Mouse (Mus musculus): ENCODE measurements at regions not wholly inside any gene's neighbourhood (a gene's known extent, or its start where the extent isn't known, plus 50 kb on each side); places are given as distances from the start of the nearest gene placed in this dataset.

- no peak overlapping the region for H3K4me3 ChIP-seq (ENCODE audit: insufficient read depth, low read length)
Observed at GRCm38 (mm10) chr10:17024294-17024665, 698.7 kb upstream of the Cited2 start.

GRCm38 (mm10) chr10:17034892-17035775 lies 687.9 kb upstream of the Cited2 start:
- TF ChIP-seq CTCF (IDR thresholded peaks at IDR 0.05; ENCODE audit: borderline replicate concordance, insufficient read depth, low read length): no peak
- TF ChIP-seq POLR2A (IDR thresholded peaks at IDR 0.05; ENCODE audit: low read depth, low read length): no peak
- no peak overlapping the region for H3K4me3 ChIP-seq (ENCODE audit: insufficient read depth, low read length)
- peaks cover 8% of the 10 kb centered on the region for H3K4me1 ChIP-seq (ENCODE audit: control insufficient read depth, insufficient read depth, low read length)
- H3K27ac ChIP-seq (ENCODE audit: insufficient read depth, low read length): peak overlapping the region; percentile 73

More at GRCm38 (mm10) chr10:17024294-17024665, 698.7 kb upstream of the Cited2 start:
- TF ChIP-seq POLR2A (IDR thresholded peaks at IDR 0.05; ENCODE audit: low read depth, low read length) (no peak), CTCF (IDR thresholded peaks at IDR 0.05; ENCODE audit: borderline replicate concordance, insufficient read depth, low read length) (no peak)
- Histone ChIP-seq H3K4me1 (ENCODE audit: control insufficient read depth, insufficient read depth, low read length) (no peaks in the 10 kb centered on the region), H3K27ac (ENCODE audit: insufficient read depth, low read length) (no peak overlapping the region)

- Histone ChIP-seq H3K4me3 (ENCODE audit: insufficient read depth, low read length) (no peak overlapping the region), H3K27ac (ENCODE audit: insufficient read depth, low read length) (peak overlapping the region; percentile 30; the same call in 1 of the 2 replicates), H3K4me1 (ENCODE audit: control insufficient read depth, insufficient read depth, low read length) (peaks cover 10% of the 10 kb centered on the region)
- TF ChIP-seq CTCF (IDR thresholded peaks at IDR 0.05; ENCODE audit: borderline replicate concordance, insufficient read depth, low read length) (no peak), POLR2A (IDR thresholded peaks at IDR 0.05; ENCODE audit: low read depth, low read length) (no peak)
Observed at GRCm38 (mm10) chr10:17038259-17039043, 684.6 kb upstream of the Cited2 start.

GRCm38 (mm10) chr10:17042090-17042489 lies 680.9 kb upstream of the Cited2 start:
- Histone ChIP-seq H3K4me1 (ENCODE audit: control insufficient read depth, insufficient read depth, low read length) (peaks cover 7% of the 10 kb centered on the region), H3K4me3 (ENCODE audit: insufficient read depth, low read length) (no peak overlapping the region), H3K27ac (ENCODE audit: insufficient read depth, low read length) (no peak overlapping the region)
- TF ChIP-seq CTCF (IDR thresholded peaks at IDR 0.05; ENCODE audit: borderline replicate concordance, insufficient read depth, low read length) (no peak), POLR2A (IDR thresholded peaks at IDR 0.05; ENCODE audit: low read depth, low read length) (no peak)

GRCm38 (mm10) chr10:17042973-17043372 lies 680.0 kb upstream of the Cited2 start:
- peaks cover 7% of the 10 kb centered on the region for H3K4me1 ChIP-seq (ENCODE audit: control insufficient read depth, insufficient read depth, low read length)
- peak overlapping the region; percentile 49 for H3K27ac ChIP-seq (ENCODE audit: insufficient read depth, low read length)
- no peak overlapping the region for H3K4me3 ChIP-seq (ENCODE audit: insufficient read depth, low read length)
- no peak for TF ChIP-seq CTCF (IDR thresholded peaks at IDR 0.05; ENCODE audit: borderline replicate concordance, insufficient read depth, low read length)
- no peak for TF ChIP-seq POLR2A (IDR thresholded peaks at IDR 0.05; ENCODE audit: low read depth, low read length)

GRCm38 (mm10) chr10:17046765-17047164 lies 676.3 kb upstream of the Cited2 start:
- no peak overlapping the region for H3K27ac ChIP-seq (ENCODE audit: insufficient read depth, low read length)
- H3K4me3 ChIP-seq (ENCODE audit: insufficient read depth, low read length): no peak overlapping the region
- TF ChIP-seq POLR2A (IDR thresholded peaks at IDR 0.05; ENCODE audit: low read depth, low read length): no peak
- TF ChIP-seq CTCF (IDR thresholded peaks at IDR 0.05; ENCODE audit: borderline replicate concordance, insufficient read depth, low read length): no peak
- H3K4me1 ChIP-seq (ENCODE audit: control insufficient read depth, insufficient read depth, low read length): peaks cover 2% of the 10 kb centered on the region; the same call in 1 of the 2 replicates

- H3K27ac ChIP-seq (ENCODE audit: insufficient read depth, low read length): no peak overlapping the region
- TF ChIP-seq POLR2A (IDR thresholded peaks at IDR 0.05; ENCODE audit: low read depth, low read length) (no peak), CTCF (IDR thresholded peaks at IDR 0.05; ENCODE audit: borderline replicate concordance, insufficient read depth, low read length) (no peak)
- H3K4me3 ChIP-seq (ENCODE audit: insufficient read depth, low read length): no peak overlapping the region
- H3K4me1 ChIP-seq (ENCODE audit: control insufficient read depth, insufficient read depth, low read length): peaks cover 6% of the 10 kb centered on the region
Observed at GRCm38 (mm10) chr10:17072906-17073305, 650.1 kb upstream of the Cited2 start.

- no peak for TF ChIP-seq POLR2A (IDR thresholded peaks at IDR 0.05; ENCODE audit: low read depth, low read length)
- peak overlapping the region; percentile 83 for H3K27ac ChIP-seq (ENCODE audit: insufficient read depth, low read length)
- H3K4me3 ChIP-seq (ENCODE audit: insufficient read depth, low read length): no peak overlapping the region
- H3K4me1 ChIP-seq (ENCODE audit: control insufficient read depth, insufficient read depth, low read length): peaks cover 6% of the 10 kb centered on the region
Observed at GRCm38 (mm10) chr10:17074013-17074401, 649.0 kb upstream of the Cited2 start.

GRCm38 (mm10) chr10:17074402-17075027 lies 648.5 kb upstream of the Cited2 start:
- Histone ChIP-seq H3K4me1 (ENCODE audit: control insufficient read depth, insufficient read depth, low read length) (peaks cover 6% of the 10 kb centered on the region), H3K4me3 (ENCODE audit: insufficient read depth, low read length) (no peak overlapping the region), H3K27ac (ENCODE audit: insufficient read depth, low read length) (peak overlapping the region; percentile 83)
- no peak for TF ChIP-seq POLR2A (IDR thresholded peaks at IDR 0.05; ENCODE audit: low read depth, low read length)
- TF ChIP-seq CTCF (IDR thresholded peaks at IDR 0.05; ENCODE audit: borderline replicate concordance, insufficient read depth, low read length): no peak
